Mouse (Mus musculus): ENCODE measurements around the gene Olfr785.

- TF ChIP-seq CTCF (IDR thresholded peaks at IDR 0.05; ENCODE audit: low read depth) (no peak), EP300 (IDR thresholded peaks at IDR 0.05; ENCODE audit: low read depth) (no peak)
Measured at GRCm38 (mm10) chr10:129357307-129357706, 47.9 kb upstream of the Olfr785 start.
